Mouse (Mus musculus) kidney, postnatal 0 days (tissue): ENCODE results near the gene Mta1. TPM values are rescaled to one million over a fixed set of nuclear protein-coding genes. Genes with fewer than 3 reads are reported as not detected.

ENCODE experiments used
- ATAC-seq: fragments of 200-750 bp; cut with Nextera tagmentation; replicated peaks from 2 replicates; pipeline ENCODE4 v1.8.0; 2017; ENCODE audit warnings: low read depth, moderate number of reproducible peaks, moderate TSS enrichment, moderate library complexity; ENCODE audit not compliant: low FRiP score
- DNase-seq: peaks from one replicate; pipeline ENCODE4 v3.0.0-alpha.2; 2016; ENCODE audit warnings: low spot score
- H3K27ac ChIP-seq: fragments of 300-500 bp; sonication (generic); 2 replicates; pipeline ENCODE4 v1.5.1; 2014; ENCODE audit warnings: mild to moderate bottlenecking
- H3K27me3 ChIP-seq: fragments of 300-500 bp; sonication (generic); 2 replicates; pipeline ENCODE4 v1.6.1; 2014; ENCODE audit warnings: low read length, mixed read lengths; ENCODE audit not compliant: insufficient read depth
- H3K36me3 ChIP-seq: fragments of 300-500 bp; sonication (generic); 2 replicates; pipeline ENCODE4 v1.6.1; 2014; ENCODE audit warnings: low read length, mixed read lengths; ENCODE audit not compliant: insufficient read depth
- H3K4me1 ChIP-seq: fragments of 300-500 bp; sonication (generic); replicated peaks from 2 replicates; pipeline ENCODE4 v1.6.1; 2014; ENCODE audit warnings: antibody characterized with exemption, low read length, mixed read lengths; ENCODE audit not compliant: insufficient read depth
- H3K4me2 ChIP-seq: fragments of 300-500 bp; sonication (generic); 2 replicates; pipeline ENCODE4 v1.6.1; 2014; ENCODE audit warnings: mild to moderate bottlenecking, low read length, moderate library complexity, mixed read lengths
- H3K4me3 ChIP-seq: fragments of 300-500 bp; sonication (generic); replicated peaks from 2 replicates; pipeline ENCODE4 v1.5.1; 2014; ENCODE audit warnings: low read depth, low read length
- H3K9ac ChIP-seq: fragments of 300-500 bp; sonication (generic); 2 replicates; pipeline ENCODE4 v1.6.1; 2014; ENCODE audit warnings: low read depth, low read length
- H3K9me3 ChIP-seq: fragments of 300-500 bp; sonication (generic); replicated peaks from 2 replicates; pipeline ENCODE4 v1.6.1; 2016; ENCODE audit warnings: low read length, inconsistent platforms, mixed read lengths
- CTCF ChIP-seq: IDR thresholded peaks from 2 replicates; pipeline ENCODE4 v1.5.1; 2016; ENCODE audit warnings: antibody characterized with exemption, low read depth, mild to moderate bottlenecking, moderate library complexity
- WGBS: fragments of 180-500 bp; shearing (Covaris S2); extraction: QIAGEN DNeasy Blood & Tissue Kit; methylation state at CpG from one replicate; pipeline ENCODE4 v1.1.7; 2014; 5-methylcytosine and 5-hydroxymethylcytosine counted together
- polyA plus RNA-seq: library from polyadenylated mRNA; unstranded; fragments of >200 nt; fragmentation: Nextera tagmentation; extraction: Ambion mirVana; gene quantifications from 2 replicates; pipeline ENCODE4 v1.2.1, GENCODE M21; 2015

Gene Mta1
- polyA plus RNA-seq, 1 experiment from 2014 or later = 11.5 TPM

DNA sequence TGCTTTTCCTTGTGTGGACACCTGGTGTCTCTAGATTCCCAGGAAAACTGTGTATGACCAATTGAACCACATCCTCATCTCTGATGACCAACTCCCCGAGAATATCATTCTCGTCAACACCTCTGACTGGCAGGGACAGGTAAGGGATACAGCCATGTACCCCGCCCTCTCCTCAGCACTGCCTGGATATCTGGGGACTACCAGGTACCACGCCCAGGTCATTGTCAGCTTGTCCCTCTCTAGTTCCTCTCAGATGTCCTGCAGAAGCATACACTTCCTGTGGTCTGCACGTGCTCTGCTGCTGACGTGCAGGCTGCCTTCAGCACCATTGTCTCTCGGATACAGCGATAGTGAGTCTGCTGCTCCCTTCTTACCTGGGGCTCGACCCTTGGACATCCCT, 36.5 kb upstream of the Mta1 start:
- 86% methylated on average over 9 of the region's 9 CpGs for WGBS
- H3K4me2 ChIP-seq = no peak overlapping the region
- ATAC-seq (no peak), DNase-seq (no peak)
- H3K36me3 ChIP-seq = peaks cover 51% of the 10 kb centered on the region
- TF ChIP-seq CTCF = no peak
- H3K27me3 ChIP-seq = no peaks in the 10 kb centered on the region
- H3K4me3 ChIP-seq = no peak overlapping the region
- no peaks in the 10 kb centered on the region for H3K9me3 ChIP-seq
- no peak overlapping the region for H3K9ac ChIP-seq
- no peaks in the 10 kb centered on the region for H3K4me1 ChIP-seq
- H3K27ac ChIP-seq = no peak overlapping the region

DNA sequence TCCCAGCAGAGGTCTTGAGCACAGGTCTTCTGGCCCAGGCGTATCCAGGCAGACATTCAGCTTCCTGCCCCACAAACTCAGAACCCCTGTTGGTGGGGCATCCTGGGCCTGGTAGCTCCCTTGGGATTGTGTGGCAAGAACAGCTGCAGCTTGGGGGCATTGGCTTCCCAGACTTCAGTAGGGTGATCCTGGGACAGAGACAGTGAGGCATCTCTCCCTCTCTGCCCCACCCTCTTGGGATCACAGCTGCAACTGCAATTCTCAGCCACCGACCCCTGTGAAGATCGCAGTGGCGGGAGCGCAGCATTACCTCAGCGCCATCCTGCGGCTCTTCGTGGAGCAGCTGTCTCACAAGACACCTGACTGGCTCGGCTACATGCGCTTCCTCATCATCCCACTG, 35.9 kb upstream of the Mta1 start:
- no peaks in the 10 kb centered on the region for H3K4me1 ChIP-seq
- no peak overlapping the region for H3K4me3 ChIP-seq
- DNase-seq (no peak), ATAC-seq (no peak)
- H3K4me2 ChIP-seq = no peak overlapping the region
- 85% methylated on average over 10 of the region's 10 CpGs for WGBS
- no peak overlapping the region for H3K9ac ChIP-seq
- peaks cover 50% of the 10 kb centered on the region for H3K36me3 ChIP-seq
- H3K27ac ChIP-seq = no peak overlapping the region
- no peaks in the 10 kb centered on the region for H3K9me3 ChIP-seq
- TF ChIP-seq CTCF = no peak
- H3K27me3 ChIP-seq = no peaks in the 10 kb centered on the region

DNA sequence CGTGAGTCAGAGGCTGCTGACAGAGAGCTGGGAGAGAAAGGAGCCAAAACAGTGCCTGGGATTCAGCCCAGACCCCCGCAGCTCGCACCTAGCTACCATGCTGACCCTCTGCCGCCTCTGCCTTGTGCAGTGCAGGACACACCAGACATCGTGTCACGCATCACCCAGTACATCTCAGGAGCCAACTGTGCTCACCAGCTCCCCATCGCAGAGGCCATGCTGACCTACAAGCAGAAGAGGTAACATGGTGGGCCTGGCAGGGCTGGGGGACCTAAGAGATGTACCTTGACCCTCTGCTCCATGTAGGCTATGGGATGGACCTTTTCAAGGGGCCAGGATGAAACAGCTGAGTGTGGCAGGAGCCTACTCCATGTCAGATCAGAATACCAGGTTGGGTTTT, 34.4 kb upstream of the Mta1 start:
- DNase-seq (no peak), ATAC-seq (no peak)
- H3K27ac ChIP-seq = no peak overlapping the region
- H3K4me2 ChIP-seq = no peak overlapping the region
- no peaks in the 10 kb centered on the region for H3K9me3 ChIP-seq
- WGBS = 96% methylated on average over 7 of the region's 7 CpGs
- H3K27me3 ChIP-seq = no peaks in the 10 kb centered on the region
- H3K9ac ChIP-seq = no peak overlapping the region
- no peak for TF ChIP-seq CTCF
- no peak overlapping the region for H3K4me3 ChIP-seq
- peaks cover 49% of the 10 kb centered on the region for H3K36me3 ChIP-seq
- H3K4me1 ChIP-seq = no peaks in the 10 kb centered on the region

DNA sequence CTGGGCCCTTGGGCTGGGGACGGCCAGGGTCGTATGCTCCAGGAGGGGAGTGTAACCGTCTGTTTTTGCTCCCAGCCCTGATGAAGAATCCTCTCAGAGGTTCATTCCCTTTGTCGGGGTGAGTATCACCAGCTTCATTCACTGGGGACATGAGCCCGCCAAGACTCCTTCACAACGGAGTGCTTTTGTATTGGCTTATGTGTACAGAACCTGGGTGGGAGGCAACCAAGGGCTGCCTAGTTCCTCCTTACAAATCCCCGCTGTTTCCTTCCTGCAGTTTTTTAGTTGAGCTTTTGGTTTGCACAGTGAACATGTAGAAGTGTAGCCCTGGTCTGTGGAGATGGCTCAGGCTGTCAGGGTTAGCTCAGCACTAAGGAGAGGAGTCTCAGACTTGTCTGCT, 30.1 kb upstream of the Mta1 start:
- WGBS = 86% methylated on average over 7 of the region's 7 CpGs

DNA sequence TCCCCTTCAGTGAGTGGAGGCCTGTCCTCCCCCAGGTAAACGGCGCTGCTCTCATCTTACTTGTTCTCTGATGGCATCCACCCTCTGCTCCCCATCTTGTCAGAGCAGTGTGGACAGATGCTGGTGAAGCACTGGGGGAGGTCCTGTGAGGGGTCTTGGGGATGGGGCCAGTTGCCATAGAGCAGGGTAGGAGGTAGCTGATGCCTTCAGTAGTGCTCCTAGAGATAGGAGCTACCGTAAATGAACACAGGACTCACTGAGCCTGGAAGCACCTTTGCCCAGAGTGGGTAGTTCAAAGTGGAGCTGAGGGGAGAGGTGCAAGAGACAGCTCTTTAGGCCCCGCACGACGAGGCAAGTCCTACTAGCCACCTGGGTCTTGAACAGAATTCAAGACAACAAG, 28.7 kb upstream of the Mta1 start:
- H3K4me2 ChIP-seq = no peak overlapping the region
- ATAC-seq (no peak), DNase-seq (no peak)
- TF ChIP-seq CTCF = no peak
- H3K4me3 ChIP-seq = no peak overlapping the region
- H3K36me3 ChIP-seq = peaks cover 50% of the 10 kb centered on the region; the same call in 1 of the 2 replicates
- H3K4me1 ChIP-seq = 0 out of 2 replicates have a peak, but pooled peaks cover 6% of the 10 kb centered on the region
- WGBS = 94% methylated on average over 6 of the region's 6 CpGs
- no peak overlapping the region for H3K27ac ChIP-seq
- no peaks in the 10 kb centered on the region for H3K9me3 ChIP-seq
- no peaks in the 10 kb centered on the region for H3K27me3 ChIP-seq
- no peak overlapping the region for H3K9ac ChIP-seq

More for the DNA sequence above, 30.1 kb upstream of the Mta1 start:
- ATAC-seq (no peak), DNase-seq (no peak)
- no peak for TF ChIP-seq CTCF
- Histone ChIP-seq H3K27ac (no peak overlapping the region), H3K4me3 (no peak overlapping the region), H3K9ac (no peak overlapping the region), H3K4me1 (no peaks in the 10 kb centered on the region), H3K36me3 (peaks cover 56% of the 10 kb centered on the region; the same call in 1 of the 2 replicates), H3K9me3 (no peaks in the 10 kb centered on the region), H3K27me3 (no peaks in the 10 kb centered on the region), H3K4me2 (no peak overlapping the region)

DNA sequence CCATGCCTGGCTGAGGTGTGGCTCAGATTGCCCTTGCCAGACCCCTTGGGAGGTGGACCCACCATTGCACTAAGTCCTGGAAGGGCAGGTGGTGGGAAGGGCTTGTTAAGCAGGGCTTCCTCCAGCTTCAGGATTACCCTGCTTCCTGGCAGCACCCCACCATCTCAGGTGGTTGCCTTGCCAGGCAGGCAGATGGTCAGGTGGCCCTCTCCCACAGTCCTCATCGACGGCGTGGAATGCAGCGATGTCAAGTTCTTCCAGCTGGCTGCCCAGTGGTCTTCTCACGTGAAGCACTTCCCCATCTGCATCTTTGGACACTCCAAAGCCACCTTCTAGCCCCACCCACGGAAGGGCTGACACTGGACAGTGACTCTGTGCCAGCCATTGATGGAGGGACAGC, 26.8 kb upstream of the Mta1 start:
- no peak overlapping the region for H3K4me3 ChIP-seq
- no peak for TF ChIP-seq CTCF
- ATAC-seq (no peak), DNase-seq (no peak)
- H3K27me3 ChIP-seq = no peaks in the 10 kb centered on the region
- H3K36me3 ChIP-seq = peaks cover 43% of the 10 kb centered on the region; the same call in 1 of the 2 replicates
- WGBS = 88% methylated on average over 6 of the region's 6 CpGs
- H3K27ac ChIP-seq = no peak overlapping the region
- H3K9ac ChIP-seq = no peak overlapping the region
- H3K4me1 ChIP-seq = 0 out of 2 replicates have a peak, but pooled peaks cover 10% of the 10 kb centered on the region
- no peak overlapping the region for H3K4me2 ChIP-seq
- no peaks in the 10 kb centered on the region for H3K9me3 ChIP-seq

DNA sequence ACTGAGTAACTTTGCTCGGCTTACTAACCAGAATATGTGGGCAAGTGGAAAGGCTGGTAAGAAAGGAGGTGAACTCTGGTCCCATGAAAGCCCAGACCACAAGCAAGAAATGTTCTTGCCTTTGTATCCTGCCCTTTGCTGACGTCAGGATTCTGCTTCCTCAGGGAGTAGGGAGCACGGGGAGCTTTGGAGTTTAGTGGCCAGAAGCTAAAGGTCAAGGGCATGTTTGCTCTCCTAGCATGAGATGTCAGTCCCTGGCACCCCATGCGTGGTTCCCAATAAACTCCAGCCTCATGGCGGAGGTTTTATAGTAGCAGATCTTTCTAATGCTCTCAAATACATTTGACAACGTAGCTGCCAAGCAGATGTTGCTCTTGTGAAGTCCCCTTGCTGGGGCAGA, 26.3 kb upstream of the Mta1 start:
- peaks cover 38% of the 10 kb centered on the region; the same call in 1 of the 2 replicates for H3K36me3 ChIP-seq
- H3K4me1 ChIP-seq = 0 out of 2 replicates have a peak, but pooled peaks cover 10% of the 10 kb centered on the region
- H3K9ac ChIP-seq = no peak overlapping the region
- no peak overlapping the region for H3K27ac ChIP-seq
- H3K4me2 ChIP-seq = no peak overlapping the region
- 76% methylated on average over 6 of the region's 6 CpGs for WGBS
- no peak for TF ChIP-seq CTCF
- DNase-seq (no peak), ATAC-seq (no peak)
- no peaks in the 10 kb centered on the region for H3K9me3 ChIP-seq
- no peak overlapping the region for H3K4me3 ChIP-seq
- H3K27me3 ChIP-seq = no peaks in the 10 kb centered on the region
